Mouse (Mus musculus): ENCODE measurements around the gene Nicn1. TPM values are rescaled to one million over a fixed set of nuclear protein-coding genes. Genes with fewer than 3 reads are reported as not detected.

Nicn1 gene
- 35.5 and 43.8 TPM in 2 replicates for polyA plus RNA-seq (2015; fragmentation: Nextera tagmentation; extraction: Ambion mirVana)

GRCm38 (mm10) chr9:108290016-108290750, at the start of gene Nicn1:
TSS of gene Nicn1 (plus strand) at chr9:108290429.
- peak within 1 kb of the TSS; percentile 47 for H3K9ac ChIP-seq
- peaks cover 19% of the 10 kb centered on the region for H3K36me3 ChIP-seq
- H3K4me1 ChIP-seq = peaks cover 4% of the 10 kb centered on the region
- peak; percentile 97 for ATAC-seq (ENCODE audit: insufficient number of reproducible peaks, low FRiP score, low TSS enrichment, low read depth)
- H3K27ac ChIP-seq = peak within 1 kb of the TSS; percentile 83
- peak within 1 kb of the TSS; percentile 54 for H3K4me2 ChIP-seq
- H3K27me3 ChIP-seq = no peaks in the 10 kb centered on the region
- no peaks in the 10 kb centered on the region for H3K9me3 ChIP-seq
- peak within 1 kb of the TSS; percentile 57 for H3K4me3 ChIP-seq
- under 1% methylated on average over 32 of the region's 32 CpGs for WGBS

- no peak overlapping the region for H3K27ac ChIP-seq
- no peak for ATAC-seq (ENCODE audit: insufficient number of reproducible peaks, low FRiP score, low TSS enrichment, low read depth)
- no peak overlapping the region for H3K4me2 ChIP-seq
- no peak overlapping the region for H3K4me3 ChIP-seq
- H3K36me3 ChIP-seq = peaks cover 14% of the 10 kb centered on the region; the same call in 1 of the 2 replicates
- WGBS = 84% methylated on average over 3 of the region's 3 CpGs
- no peaks in the 10 kb centered on the region for H3K4me1 ChIP-seq
- H3K9ac ChIP-seq = no peak overlapping the region
- H3K27me3 ChIP-seq = no peaks in the 10 kb centered on the region
- H3K9me3 ChIP-seq = no peaks in the 10 kb centered on the region
These were observed 45.7 kb upstream of the Nicn1 start for GRCm38 (mm10) chr9:108244540-108244939.

GRCm38 (mm10) chr9:108244984-108245383, 45.2 kb upstream of the Nicn1 start:
- H3K27me3 ChIP-seq = no peaks in the 10 kb centered on the region
- no peak overlapping the region for H3K27ac ChIP-seq
- peaks cover 14% of the 10 kb centered on the region; the same call in 1 of the 2 replicates for H3K36me3 ChIP-seq
- no peaks in the 10 kb centered on the region for H3K9me3 ChIP-seq
- no peak overlapping the region for H3K4me2 ChIP-seq
- no peaks in the 10 kb centered on the region for H3K4me1 ChIP-seq
- ATAC-seq (ENCODE audit: insufficient number of reproducible peaks, low FRiP score, low TSS enrichment, low read depth) = no peak
- H3K4me3 ChIP-seq = no peak overlapping the region
- H3K9ac ChIP-seq = no peak overlapping the region
- WGBS = 78% methylated on average over 3 of the region's 3 CpGs

- no peak overlapping the region for H3K4me3 ChIP-seq
- H3K9ac ChIP-seq = no peak overlapping the region
- H3K4me1 ChIP-seq = no peaks in the 10 kb centered on the region
- H3K4me2 ChIP-seq = no peak overlapping the region
- no peak overlapping the region for H3K27ac ChIP-seq
- 59% methylated on average over 5 of the region's 5 CpGs for WGBS
- no peaks in the 10 kb centered on the region for H3K27me3 ChIP-seq
- no peaks in the 10 kb centered on the region for H3K9me3 ChIP-seq
- H3K36me3 ChIP-seq = peaks cover 33% of the 10 kb centered on the region
- no peak for ATAC-seq (ENCODE audit: insufficient number of reproducible peaks, low FRiP score, low TSS enrichment, low read depth)
These were observed 41.3 kb upstream of the Nicn1 start for GRCm38 (mm10) chr9:108248957-108249356.

GRCm38 (mm10) chr9:108251877-108252276, 38.4 kb upstream of the Nicn1 start:
- Histone ChIP-seq H3K27me3 (no peaks in the 10 kb centered on the region), H3K27ac (no peak overlapping the region), H3K9ac (no peak overlapping the region), H3K4me1 (no peaks in the 10 kb centered on the region), H3K4me3 (no peak overlapping the region), H3K36me3 (peaks cover 23% of the 10 kb centered on the region), H3K9me3 (no peaks in the 10 kb centered on the region), H3K4me2 (no peak overlapping the region)
- ATAC-seq (ENCODE audit: insufficient number of reproducible peaks, low FRiP score, low TSS enrichment, low read depth) = no peak
- WGBS = 93% methylated on average over 6 of the region's 6 CpGs

GRCm38 (mm10) chr9:108252766-108253165, 37.5 kb upstream of the Nicn1 start:
- Histone ChIP-seq H3K4me2 (no peak overlapping the region), H3K4me1 (no peaks in the 10 kb centered on the region), H3K27ac (no peak overlapping the region), H3K4me3 (no peak overlapping the region), H3K9ac (no peak overlapping the region), H3K27me3 (no peaks in the 10 kb centered on the region), H3K9me3 (no peaks in the 10 kb centered on the region), H3K36me3 (peaks cover 23% of the 10 kb centered on the region)
- no peak for ATAC-seq (ENCODE audit: insufficient number of reproducible peaks, low FRiP score, low TSS enrichment, low read depth)
- whole genome bisulfite sequencing = 87% methylated on average over 7 of the region's 7 CpGs

- Histone ChIP-seq H3K4me3 (no peak overlapping the region), H3K27ac (no peak overlapping the region), H3K4me2 (no peak overlapping the region), H3K9ac (no peak overlapping the region), H3K9me3 (no peaks in the 10 kb centered on the region), H3K27me3 (no peaks in the 10 kb centered on the region), H3K4me1 (peaks cover 22% of the 10 kb centered on the region), H3K36me3 (no peaks in the 10 kb centered on the region)
- WGBS = 81% methylated on average over 4 of the region's 4 CpGs
- no peak for ATAC-seq (ENCODE audit: insufficient number of reproducible peaks, low FRiP score, low TSS enrichment, low read depth)
These were observed 29.7 kb upstream of the Nicn1 start for GRCm38 (mm10) chr9:108260526-108260925.

GRCm38 (mm10) chr9:108261865-108262264, 28.4 kb upstream of the Nicn1 start:
- Histone ChIP-seq H3K27me3 (no peaks in the 10 kb centered on the region), H3K4me3 (peak overlapping the region; percentile 98), H3K27ac (no peak overlapping the region), H3K9me3 (no peaks in the 10 kb centered on the region), H3K9ac (no peak overlapping the region), H3K4me2 (peak overlapping the region; percentile 80), H3K4me1 (peaks cover 22% of the 10 kb centered on the region), H3K36me3 (no peaks in the 10 kb centered on the region)
- ATAC-seq (ENCODE audit: insufficient number of reproducible peaks, low FRiP score, low TSS enrichment, low read depth) = no peak
- 64% methylated on average over 7 of the region's 7 CpGs for WGBS

- peaks cover 22% of the 10 kb centered on the region for H3K4me1 ChIP-seq
- no peak overlapping the region; the same call in 1 of the 2 replicates for H3K9ac ChIP-seq
- no peaks in the 10 kb centered on the region for H3K36me3 ChIP-seq
- H3K4me2 ChIP-seq = peak overlapping the region; percentile 80
- no peak for ATAC-seq (ENCODE audit: insufficient number of reproducible peaks, low FRiP score, low TSS enrichment, low read depth)
- WGBS = 32% methylated on average over 11 of the region's 11 CpGs
- H3K27me3 ChIP-seq = no peaks in the 10 kb centered on the region
- H3K9me3 ChIP-seq = no peaks in the 10 kb centered on the region
- peak overlapping the region; percentile 91 for H3K27ac ChIP-seq
- peak overlapping the region; percentile 98 for H3K4me3 ChIP-seq
These were observed 27.7 kb upstream of the Nicn1 start for GRCm38 (mm10) chr9:108262494-108263049.

- under 1% methylated on average over 56 of the region's 62 CpGs for WGBS
- peaks cover 22% of the 10 kb centered on the region for H3K4me1 ChIP-seq
- H3K27ac ChIP-seq = peak overlapping the region; percentile 91
- peak overlapping the region; percentile 80 for H3K4me2 ChIP-seq
- no peaks in the 10 kb centered on the region for H3K9me3 ChIP-seq
- no peaks in the 10 kb centered on the region for H3K27me3 ChIP-seq
- no peaks in the 10 kb centered on the region for H3K36me3 ChIP-seq
- peak; percentile 1; the same call in 1 of the 2 replicates for ATAC-seq (ENCODE audit: insufficient number of reproducible peaks, low FRiP score, low TSS enrichment, low read depth)
- peak overlapping the region; percentile 79 for H3K9ac ChIP-seq
- peak overlapping the region; percentile 98 for H3K4me3 ChIP-seq
These were observed 27.0 kb upstream of the Nicn1 start for GRCm38 (mm10) chr9:108263131-108263681.

- Histone ChIP-seq H3K4me1 (peaks cover 22% of the 10 kb centered on the region), H3K4me3 (peak within 1 kb of the TSS; percentile 98), H3K27ac (peak within 1 kb of the TSS; percentile 91), H3K9me3 (no peaks in the 10 kb centered on the region), H3K36me3 (no peaks in the 10 kb centered on the region), H3K4me2 (peak within 1 kb of the TSS; percentile 80), H3K9ac (peak within 1 kb of the TSS; percentile 79), H3K27me3 (no peaks in the 10 kb centered on the region)
- ATAC-seq (ENCODE audit: insufficient number of reproducible peaks, low FRiP score, low TSS enrichment, low read depth) = peak; percentile 97
- under 1% methylated on average over 63 of the region's 71 CpGs for WGBS
These were observed 26.5 kb upstream of the Nicn1 start, which contains the start of gene Dag1 for GRCm38 (mm10) chr9:108263690-108264190. TSS of gene Dag1 (minus strand) at chr9:108263958.
